8 mouse cellular contexts compared by ENCODE assay signal in genomic region chr11:115475025-115475757, GRCm38 (mm10). TPM values are rescaled to one million over a fixed set of nuclear protein-coding genes. Genes with fewer than 3 reads are reported as not detected.
DNase-seq lines count a peak whose midpoint lies in the region; TF ChIP-seq lines count a peak whose summit lies in the region.

Armc7 (plus strand) TSS chr11:115475667.

- intact Hi-C loops in gastrocnemius, adult 2 months (cut with DNase I): loop anchor here (2.0 kb wide), 2 partner anchors 46 to 116 kb away; no protein-coding TSS in a partner anchor

- DNase-seq in WW6 (ENCODE audit: low read depth, low spot score): peak; percentile 98
- peak; percentile 74 to 91 for DNase-seq in cerebellum, postnatal 4 days (ENCODE audit: low spot score in 2 of 2)
- peak; percentile 96 for DNase-seq in gastrocnemius, adult 2 months
- peak; percentile 57 for DNase-seq in hindlimb bud, embryonic 11.5 days (ENCODE audit: extremely low spot score, low read depth, low spot score)
- DNase-seq in left cerebral cortex, adult 8-10 months (ENCODE audit: low spot score in 2 of 2): peak; percentile 85 to 91
- peak; percentile 96 for DNase-seq in right cerebral cortex, postnatal 10 days (ENCODE audit: low spot score in 2 of 2)
- DNase-seq in urinary bladder, postnatal 25 days (ENCODE audit: low spot score): peak; percentile 91

- peaks cover 62% of the 10 kb centered on the region for H3K4me1 ChIP-seq in megakaryocyte, embryonic 14.5 days

- peaks cover 7% of the 10 kb centered on the region for H3K27me3 ChIP-seq in megakaryocyte, embryonic 14.5 days (replicated peaks)

- H3K36me3 ChIP-seq in megakaryocyte, embryonic 14.5 days (replicated peaks; ENCODE audit: low read length): peaks cover 17% of the 10 kb centered on the region

- TF ChIP-seq CTCF in gastrocnemius, adult 2 months (IDR thresholded peaks at IDR 0.05): no peak; the same call in 1 of the 2 replicates

- H3K9me3 ChIP-seq in megakaryocyte, embryonic 14.5 days: peaks cover 3% of the 10 kb centered on the region

- peak within 1 kb of the TSS; percentile 87 for H3K27ac ChIP-seq in gastrocnemius, adult 2 months

- peak within 1 kb of the TSS; percentile 90 for H3K4me3 ChIP-seq in gastrocnemius, adult 2 months
- peak within 1 kb of the TSS; percentile 97 for H3K4me3 ChIP-seq in megakaryocyte, embryonic 14.5 days (replicated peaks)

RNA-seq across cellular contexts. Expression of gene Armc7, which starts in this region (rescaled TPM):
- under 1 TPM; 0.95 to 0.99 TPM for total RNA-seq in gastrocnemius, adult 2 months (2021)
- 10 to 100 TPM; 11.6 to 15.1 (median 13.4) TPM for total RNA-seq in left cerebral cortex, adult 8-10 months (2022)
- polyA plus RNA-seq in megakaryocyte, embryonic 14.5 days (2012; ENCODE audit: insufficient read depth, low replicate concordance): 20.7 and 36.2 TPM in 2 replicates

Comparison
In these comparisons a context has a peak if more than half of its experiments do, and no peak if none do; other contexts are left out.
1. Peak in every context shown above with its lines: DNase-seq, H3K4me3 ChIP-seq and H3K27ac ChIP-seq.
2. RNA of gene Armc7 (total RNA-seq): 11.6 to 15.1 TPM in left cerebral cortex, adult 8-10 months; 0.95 to 0.99 TPM in gastrocnemius, adult 2 months; every median in the first group is over 4 times any median in the second.
3. Peak in DNase-seq, H3K4me3 ChIP-seq and H3K27ac ChIP-seq in gastrocnemius, adult 2 months; RNA of the gene not detected or under 1 TPM.